Mouse (Mus musculus): ENCODE results near the gene Gm6583. TPM values are rescaled to one million over a fixed set of nuclear protein-coding genes. Genes with fewer than 3 reads are reported as not detected.
A peak's percentile ranks its signal among the peaks of the same experiment; 100 is the strongest.

Gm6583 gene
- polyA plus RNA-seq, 1 experiment from 2014 or later = 0.28 TPM

DNA sequence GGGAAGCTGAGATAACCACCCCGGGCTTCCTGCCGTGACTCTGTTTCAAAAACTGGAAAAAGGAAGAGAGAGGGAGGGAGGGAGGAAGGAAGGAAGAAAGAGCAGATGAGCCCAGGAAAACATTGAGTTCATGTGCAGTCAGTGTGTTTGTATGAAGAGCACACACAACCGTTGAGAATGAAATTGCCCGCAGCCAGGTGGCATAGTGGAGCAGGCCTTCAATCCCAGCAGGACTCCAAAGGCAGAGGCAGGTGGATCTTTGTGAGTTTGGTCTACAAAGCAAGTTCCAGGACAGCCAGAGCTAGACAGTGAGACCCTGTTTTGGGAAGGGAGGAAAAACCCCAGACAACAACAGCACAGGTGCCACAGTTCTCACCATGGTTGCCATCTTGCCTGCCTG is 11.5 kb upstream of the Gm6583 start:
- H3K4me1 ChIP-seq = peaks cover 30% of the 10 kb centered on the region
- peaks cover 74% of the 10 kb centered on the region for H3K36me3 ChIP-seq
- no peaks in the 10 kb centered on the region for H3K9me3 ChIP-seq
- no peaks in the 10 kb centered on the region for H3K27me3 ChIP-seq (replicated peaks)
- 85% methylated on average over 4 of the region's 4 CpGs for WGBS
- H3K9ac ChIP-seq = no peak overlapping the region
- no peak overlapping the region for H3K27ac ChIP-seq
- ATAC-seq (ENCODE audit: low FRiP score, low read depth) = no peak
- no peak overlapping the region for H3K4me3 ChIP-seq
- no peak overlapping the region for H3K4me2 ChIP-seq (replicated peaks)

DNA sequence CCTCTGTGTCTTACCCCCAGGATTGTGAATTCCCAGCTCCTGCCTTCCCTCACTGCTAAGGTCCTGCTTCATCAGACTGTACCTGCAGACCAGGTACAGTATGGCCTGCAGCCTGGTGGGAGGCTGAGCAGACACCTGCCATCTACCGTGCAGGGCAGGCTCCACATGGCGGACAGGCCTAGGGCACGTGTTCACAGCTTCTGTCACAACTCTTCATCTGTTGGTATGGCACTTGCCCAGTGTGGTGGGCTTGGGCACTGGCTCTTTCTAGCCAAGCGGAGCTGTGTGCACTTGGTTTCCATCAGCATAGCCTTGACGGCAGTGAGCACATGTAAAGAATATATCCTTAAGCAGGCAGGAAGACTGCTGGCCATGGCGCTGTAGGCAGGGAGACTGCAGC is 11.0 kb upstream of the Gm6583 start:
- Histone ChIP-seq H3K4me2 (replicated peaks) (no peak overlapping the region), H3K4me1 (peaks cover 26% of the 10 kb centered on the region), H3K36me3 (peaks cover 78% of the 10 kb centered on the region), H3K27me3 (replicated peaks) (no peaks in the 10 kb centered on the region), H3K27ac (no peak overlapping the region), H3K4me3 (no peak overlapping the region), H3K9me3 (0 out of 2 replicates have a peak, but pooled peaks cover 3% of the 10 kb centered on the region), H3K9ac (no peak overlapping the region)
- no peak for ATAC-seq (ENCODE audit: low FRiP score, low read depth)
- 96% methylated on average over 6 of the region's 6 CpGs for WGBS

DNA sequence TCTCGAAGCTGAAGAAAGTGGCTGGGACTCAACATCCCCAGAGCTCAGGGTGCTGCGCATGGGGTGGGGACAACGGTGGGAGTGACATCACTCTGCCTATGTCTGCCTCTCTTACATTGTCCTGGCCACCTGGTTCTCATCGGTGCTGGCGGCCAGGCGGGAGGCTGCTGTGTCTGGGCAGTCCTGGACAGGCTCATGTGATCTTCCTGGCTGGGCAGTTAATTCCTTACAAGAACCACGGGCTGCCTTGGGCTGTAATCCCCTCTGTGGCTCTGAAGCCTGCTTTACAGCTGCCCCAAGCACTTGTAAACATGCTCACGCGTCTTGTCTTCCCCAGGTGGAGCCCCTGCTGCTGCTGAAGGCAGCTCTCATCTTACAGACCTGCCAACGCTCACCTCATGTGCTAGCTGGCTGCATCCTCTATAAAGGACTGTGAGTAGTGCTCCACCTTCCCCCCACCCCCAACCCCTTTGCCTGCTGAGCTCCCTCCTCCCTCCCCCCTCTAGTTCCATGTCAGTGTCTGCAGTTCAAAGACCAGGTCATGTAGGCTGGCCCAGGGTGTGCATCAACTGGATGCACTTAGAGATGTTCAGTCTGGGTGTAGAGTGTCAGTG is 8.5 kb upstream of the Gm6583 start:
- Histone ChIP-seq H3K36me3 (peaks cover 60% of the 10 kb centered on the region), H3K27me3 (replicated peaks) (no peaks in the 10 kb centered on the region), H3K4me3 (no peak overlapping the region), H3K4me1 (0 out of 2 replicates have a peak, but pooled peaks cover 1% of the 10 kb centered on the region), H3K9ac (no peak overlapping the region), H3K9me3 (0 out of 2 replicates have a peak, but pooled peaks cover 5% of the 10 kb centered on the region), H3K27ac (no peak overlapping the region), H3K4me2 (replicated peaks) (no peak overlapping the region)
- no peak for ATAC-seq (ENCODE audit: low FRiP score, low read depth)
- 62% methylated on average over 10 of the region's 10 CpGs for WGBS

DNA sequence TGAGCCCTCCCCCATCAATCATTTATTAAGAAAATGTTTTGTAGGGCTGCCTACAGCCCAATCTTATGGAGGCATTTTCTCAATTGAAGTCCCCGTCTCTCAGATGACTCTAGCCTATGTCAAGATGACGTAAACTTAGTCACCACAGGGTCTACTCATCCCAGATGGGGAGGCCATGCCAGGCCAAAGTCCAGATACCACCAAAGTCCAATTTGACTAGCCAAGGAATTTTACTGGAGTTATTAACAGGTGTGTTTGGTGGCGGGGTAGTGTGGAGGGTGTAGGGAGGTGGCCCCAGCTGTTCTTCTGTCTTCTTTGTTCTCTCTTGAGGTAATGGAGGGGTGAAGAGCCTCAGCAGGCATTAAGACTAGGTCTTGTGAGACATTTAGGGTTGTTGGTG is 4.2 kb upstream of the Gm6583 start:
- no peak overlapping the region for H3K4me3 ChIP-seq
- no peak overlapping the region for H3K4me2 ChIP-seq (replicated peaks)
- WGBS = 78% methylated on average over 3 of the region's 3 CpGs

DNA sequence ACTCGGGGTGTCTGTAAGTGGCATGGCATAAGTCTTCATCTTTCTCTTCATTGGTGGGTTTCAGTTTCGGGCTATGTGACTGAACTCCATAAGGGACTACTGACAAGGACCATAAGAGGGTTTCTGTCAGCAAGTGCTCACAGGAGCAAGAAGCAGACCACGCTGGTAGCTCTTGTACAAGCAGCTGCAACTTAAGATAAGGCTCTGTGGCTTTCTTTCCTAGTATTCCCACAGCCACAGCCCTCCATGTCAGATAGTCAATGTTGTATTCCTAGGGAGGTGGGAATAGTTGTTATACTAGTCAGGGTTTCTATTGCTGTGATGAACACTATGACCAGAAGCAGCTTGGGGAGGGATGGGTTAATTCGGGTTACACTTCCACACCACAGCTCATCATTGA is 3.7 kb upstream of the Gm6583 start:
- H3K36me3 ChIP-seq = peaks cover 45% of the 10 kb centered on the region

More for the DNA sequence above, 4.2 kb upstream of the Gm6583 start:
- H3K4me1 ChIP-seq = no peaks in the 10 kb centered on the region
- peaks cover 45% of the 10 kb centered on the region for H3K36me3 ChIP-seq
- no peaks in the 10 kb centered on the region for H3K27me3 ChIP-seq (replicated peaks)
- H3K9ac ChIP-seq = no peak overlapping the region
- 0 out of 2 replicates have a peak, but pooled peaks cover 5% of the 10 kb centered on the region for H3K9me3 ChIP-seq
- no peak overlapping the region for H3K27ac ChIP-seq
- ATAC-seq (ENCODE audit: low FRiP score, low read depth) = no peak

DNA sequence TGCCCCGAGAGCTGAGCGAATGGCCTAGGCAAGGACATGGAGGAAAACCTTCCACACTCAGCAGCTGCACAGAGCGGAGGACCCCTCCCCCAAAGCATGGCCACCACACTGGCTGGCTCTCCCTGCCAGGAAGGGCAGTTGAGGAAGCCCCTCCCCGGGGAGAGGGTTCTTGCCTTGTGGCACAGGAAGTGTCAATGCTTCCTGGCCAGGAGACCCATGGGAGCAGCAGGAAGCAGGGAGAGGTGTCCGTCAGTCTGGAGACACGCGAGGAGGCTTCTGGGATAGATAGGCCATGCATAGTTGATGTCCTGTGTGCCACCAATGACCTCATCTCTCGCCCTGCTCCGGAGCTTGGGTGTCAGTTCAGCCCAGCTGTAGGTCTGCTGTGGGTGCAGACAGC is 489 bp upstream of the Gm6583 start:
- Histone ChIP-seq H3K4me1 (no peaks in the 10 kb centered on the region), H3K27me3 (replicated peaks) (no peaks in the 10 kb centered on the region), H3K9me3 (no peaks in the 10 kb centered on the region), H3K36me3 (peaks cover 52% of the 10 kb centered on the region), H3K9ac (no peak overlapping the region), H3K4me3 (no peak overlapping the region), H3K27ac (no peak overlapping the region), H3K4me2 (replicated peaks) (no peak overlapping the region)
- no peak for ATAC-seq (ENCODE audit: low FRiP score, low read depth)
- WGBS = 92% methylated on average over 9 of the region's 9 CpGs

More for the DNA sequence above, 3.7 kb upstream of the Gm6583 start:
- Histone ChIP-seq H3K4me1 (no peaks in the 10 kb centered on the region), H3K27me3 (replicated peaks) (no peaks in the 10 kb centered on the region), H3K27ac (no peak overlapping the region), H3K4me3 (no peak overlapping the region), H3K9me3 (0 out of 2 replicates have a peak, but pooled peaks cover 5% of the 10 kb centered on the region), H3K4me2 (replicated peaks) (no peak overlapping the region), H3K9ac (no peak overlapping the region)
- 90% methylated on average over 4 of the region's 4 CpGs for WGBS
- ATAC-seq (ENCODE audit: low FRiP score, low read depth) = no peak

DNA sequence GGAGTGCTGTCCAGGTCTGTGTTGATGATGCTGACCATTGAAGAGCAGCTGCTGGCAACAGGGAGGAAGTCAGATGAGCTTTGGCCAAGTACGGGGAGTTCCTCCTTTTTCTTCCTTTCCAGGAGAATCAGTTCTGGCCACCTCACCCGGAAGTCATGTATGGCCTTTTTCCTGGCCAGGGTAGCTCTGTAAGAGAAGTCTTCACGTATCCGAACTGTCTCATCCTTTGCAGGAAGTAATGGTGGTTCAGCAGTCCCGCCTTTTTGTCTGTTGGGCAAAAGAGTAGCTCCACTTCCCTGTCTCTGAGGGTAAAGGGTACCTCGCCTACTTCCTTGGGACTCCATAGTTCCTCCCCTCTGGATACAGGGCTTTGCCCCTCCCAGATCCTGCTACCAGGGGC is 340 bp downstream of the Gm6583 start:
- no peak for ATAC-seq (ENCODE audit: low FRiP score, low read depth)
- Histone ChIP-seq H3K27ac (no peak overlapping the region), H3K4me3 (no peak overlapping the region), H3K4me2 (replicated peaks) (no peak overlapping the region), H3K9ac (no peak overlapping the region), H3K36me3 (peaks cover 59% of the 10 kb centered on the region), H3K27me3 (replicated peaks) (no peaks in the 10 kb centered on the region), H3K4me1 (no peaks in the 10 kb centered on the region), H3K9me3 (no peaks in the 10 kb centered on the region)
- 89% methylated on average over 6 of the region's 6 CpGs for WGBS

DNA sequence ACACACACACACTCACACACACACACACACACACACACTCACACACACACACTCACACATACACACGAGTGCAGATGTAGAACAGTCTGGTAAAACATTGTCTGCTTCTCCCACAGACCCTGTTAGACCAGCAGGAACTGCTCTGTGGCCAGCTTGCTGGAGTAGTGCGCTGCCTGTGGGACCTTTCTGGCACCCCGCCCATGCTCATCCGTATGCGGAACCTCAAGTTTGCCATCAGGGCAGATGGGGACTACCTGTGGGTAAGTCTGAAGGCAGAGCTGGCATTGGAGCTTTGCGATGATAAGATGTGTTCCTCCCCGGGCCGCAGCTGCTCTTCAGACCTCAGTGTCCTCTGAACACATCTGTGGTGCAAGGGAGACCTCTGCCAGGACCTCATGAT is 6.7 kb downstream of the Gm6583 start:
- ATAC-seq (ENCODE audit: low FRiP score, low read depth) = no peak
- peaks cover 71% of the 10 kb centered on the region for H3K36me3 ChIP-seq
- 92% methylated on average over 8 of the region's 8 CpGs for WGBS
- no peak overlapping the region for H3K4me2 ChIP-seq (replicated peaks)
- H3K4me1 ChIP-seq = peaks cover 17% of the 10 kb centered on the region
- H3K4me3 ChIP-seq = no peak overlapping the region
- no peak overlapping the region for H3K27ac ChIP-seq
- H3K9ac ChIP-seq = no peak overlapping the region
- H3K27me3 ChIP-seq (replicated peaks) = no peaks in the 10 kb centered on the region
- H3K9me3 ChIP-seq = no peaks in the 10 kb centered on the region

DNA sequence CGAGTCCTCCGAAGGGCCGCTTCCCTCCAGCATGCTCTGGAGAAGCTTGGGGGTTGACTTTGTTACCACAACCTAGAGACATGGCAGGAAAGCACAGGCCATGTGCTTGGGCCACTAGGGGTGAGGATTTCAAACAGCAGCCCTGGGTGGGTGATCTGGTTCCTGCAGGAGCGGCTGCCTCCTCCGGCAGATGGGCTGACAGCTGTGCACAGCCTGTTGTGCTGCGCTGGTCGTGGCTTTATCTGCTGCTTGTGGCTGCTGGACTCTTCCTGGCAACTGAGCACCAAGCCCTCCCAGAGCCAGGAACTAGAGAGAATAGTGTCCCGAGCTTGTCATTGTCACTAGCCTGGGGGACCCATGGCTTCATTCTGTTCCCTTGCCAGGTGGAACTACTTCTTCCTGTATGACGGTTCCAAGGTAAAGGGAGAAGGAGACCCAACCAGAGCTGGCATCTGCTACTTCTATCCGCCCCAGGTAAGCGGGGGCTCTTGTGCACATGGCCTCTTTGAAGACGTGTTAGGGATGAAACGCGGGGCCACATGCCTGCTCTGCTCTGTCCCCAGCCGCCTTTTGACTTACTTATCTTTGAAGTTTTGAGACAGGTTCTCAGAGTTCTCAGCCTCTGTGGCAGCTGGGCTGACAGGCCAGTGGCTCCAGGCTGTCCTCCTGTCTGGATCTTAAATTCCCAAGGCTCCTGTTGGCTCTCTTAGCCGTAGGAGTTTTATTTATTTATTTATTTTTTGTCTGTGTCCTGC is 9.4 kb downstream of the Gm6583 start:
- H3K4me1 ChIP-seq = peaks cover 38% of the 10 kb centered on the region
- WGBS = 89% methylated on average over 16 of the region's 16 CpGs
- no peak overlapping the region for H3K9ac ChIP-seq
- H3K27ac ChIP-seq = no peak overlapping the region
- no peaks in the 10 kb centered on the region for H3K27me3 ChIP-seq (replicated peaks)
- H3K4me2 ChIP-seq (replicated peaks) = 0 out of 2 replicates have a peak overlapping the region, but pooled peaks have one; percentile 9
- peaks cover 47% of the 10 kb centered on the region for H3K36me3 ChIP-seq
- no peak for ATAC-seq (ENCODE audit: low FRiP score, low read depth)
- no peaks in the 10 kb centered on the region for H3K9me3 ChIP-seq
- H3K4me3 ChIP-seq = no peak overlapping the region

DNA sequence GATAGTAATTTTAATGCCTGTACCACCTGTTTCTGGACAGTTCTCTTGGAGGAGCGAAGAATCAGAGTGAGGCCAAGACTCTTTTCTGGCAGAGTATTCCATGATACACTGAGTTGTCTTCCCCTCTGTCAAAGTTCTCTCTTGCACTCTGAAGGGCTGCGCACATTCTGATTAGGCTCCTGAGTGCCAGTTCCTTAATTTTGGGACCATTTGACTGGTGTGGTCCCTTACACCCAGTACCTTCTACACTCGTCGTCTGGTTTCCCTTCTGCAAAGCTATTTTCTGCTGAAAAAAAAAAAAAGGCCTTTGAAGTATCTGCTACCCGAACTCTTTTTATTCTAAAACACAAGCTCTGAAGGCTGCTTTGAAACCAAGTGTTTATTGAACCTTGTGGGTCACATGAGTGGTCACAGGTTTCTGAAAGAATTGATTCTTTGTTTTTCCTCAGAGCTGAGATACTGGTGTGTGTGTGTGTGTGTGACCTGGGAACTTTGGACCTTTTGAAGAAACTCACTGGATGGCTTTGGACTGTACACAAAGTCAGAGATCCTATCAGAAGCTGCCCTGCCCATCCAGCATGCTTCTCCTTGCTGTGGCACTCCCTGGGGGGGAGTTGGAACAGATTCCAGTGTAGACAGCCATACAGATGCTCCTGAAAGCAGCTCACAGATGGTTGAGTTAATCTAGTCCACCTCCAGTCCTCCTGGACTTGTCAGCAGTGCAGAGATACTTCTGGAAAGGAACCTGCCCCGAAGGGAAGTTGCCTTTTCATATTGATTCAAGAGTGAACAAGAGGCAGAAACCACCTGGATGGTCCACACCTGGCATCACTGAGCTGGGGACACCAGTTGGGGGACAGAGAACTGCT is 11.5 kb downstream of the Gm6583 start:
- Histone ChIP-seq H3K27me3 (replicated peaks) (no peaks in the 10 kb centered on the region), H3K4me1 (peaks cover 38% of the 10 kb centered on the region), H3K9ac (no peak overlapping the region; the same call in 1 of the 2 replicates), H3K4me2 (replicated peaks) (peak overlapping the region; percentile 75; the same call in 1 of the 2 replicates), H3K9me3 (no peaks in the 10 kb centered on the region), H3K36me3 (peaks cover 39% of the 10 kb centered on the region), H3K27ac (no peak overlapping the region), H3K4me3 (no peak overlapping the region)
- ATAC-seq (ENCODE audit: low FRiP score, low read depth) = no peak
- WGBS = 80% methylated on average over 6 of the region's 6 CpGs

DNA sequence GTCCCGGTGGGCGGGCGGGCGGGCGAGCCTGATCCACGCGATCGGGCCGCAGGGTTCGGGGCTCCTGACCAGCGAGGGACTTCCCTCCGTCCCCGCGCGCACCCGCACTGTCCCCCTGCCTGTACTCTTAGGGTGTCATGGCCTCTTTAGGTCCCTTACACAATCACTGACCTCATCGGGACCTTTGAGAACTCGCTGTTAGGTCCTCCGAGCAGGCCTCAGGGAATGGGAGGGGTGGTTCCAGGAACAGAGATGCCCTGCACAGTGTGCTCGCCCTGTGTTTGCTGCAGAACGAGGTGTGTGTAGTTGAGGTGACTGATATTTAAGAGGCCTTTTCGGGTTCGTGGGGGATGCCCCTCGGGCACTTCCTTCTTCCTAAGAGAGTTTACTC is 12.6 kb downstream of the Gm6583 start:
- ATAC-seq (ENCODE audit: low FRiP score, low read depth) = peak; percentile 77
- no peaks in the 10 kb centered on the region for H3K27me3 ChIP-seq (replicated peaks)
- H3K4me3 ChIP-seq = peak overlapping the region; percentile 88
- H3K36me3 ChIP-seq = peaks cover 35% of the 10 kb centered on the region
- 1% methylated on average over 24 of the region's 24 CpGs for WGBS
- no peak overlapping the region for H3K27ac ChIP-seq
- peaks cover 38% of the 10 kb centered on the region for H3K4me1 ChIP-seq
- no peaks in the 10 kb centered on the region for H3K9me3 ChIP-seq
- peak overlapping the region; percentile 82 for H3K9ac ChIP-seq
- H3K4me2 ChIP-seq (replicated peaks) = peak overlapping the region; percentile 75
